Mouse (Mus musculus) stomach, embryonic 15.5 days (tissue): ENCODE measurements around the gene Grb10. TPM values are rescaled to one million over a fixed set of nuclear protein-coding genes. Genes with fewer than 3 reads are reported as not detected.

Experiments used
- ATAC-seq: fragments of 200-750 bp; cut with Nextera tagmentation; 2 replicates; pipeline ENCODE4 v1.8.0; 2017; ENCODE audit warnings: low read depth, moderate number of reproducible peaks, moderate TSS enrichment; ENCODE audit not compliant: insufficient read depth, low FRiP score
- H3K27ac ChIP-seq: fragments of 300-500 bp; sonication (generic); 2 replicates; pipeline ENCODE4 v1.5.1; 2015; ENCODE audit warnings: mild to moderate bottlenecking, inconsistent platforms
- H3K27me3 ChIP-seq: fragments of 300-500 bp; sonication (generic); replicated peaks from 2 replicates; pipeline ENCODE4 v1.6.1; 2015; ENCODE audit warnings: inconsistent platforms
- H3K36me3 ChIP-seq: fragments of 300-500 bp; sonication (generic); 2 replicates; pipeline ENCODE4 v1.6.1; 2015; ENCODE audit warnings: inconsistent platforms
- H3K4me1 ChIP-seq: fragments of 300-500 bp; sonication (generic); 2 replicates; pipeline ENCODE4 v1.6.1; 2015; ENCODE audit warnings: inconsistent platforms
- H3K4me2 ChIP-seq: fragments of 300-500 bp; sonication (generic); 2 replicates; pipeline ENCODE4 v1.6.1; 2015; ENCODE audit warnings: mild to moderate bottlenecking, inconsistent platforms
- H3K4me3 ChIP-seq: fragments of 300-500 bp; sonication (generic); replicated peaks from 2 replicates; pipeline ENCODE4 v1.5.1; 2015; ENCODE audit warnings: inconsistent platforms
- H3K9ac ChIP-seq: fragments of 300-500 bp; sonication (generic); 2 replicates; pipeline ENCODE4 v1.6.1; 2015; ENCODE audit warnings: inconsistent platforms
- H3K9me3 ChIP-seq: fragments of 300-500 bp; sonication (generic); 2 replicates; pipeline ENCODE4 v1.6.1; 2016; ENCODE audit warnings: inconsistent platforms
- WGBS: fragments of 180-500 bp; shearing (Covaris S2); methylation state at CpG from one replicate; pipeline ENCODE4 v1.1.7; 2015; 5-methylcytosine and 5-hydroxymethylcytosine counted together
- polyA plus RNA-seq: library from polyadenylated mRNA; unstranded; fragments of >200 nt; fragmentation: Nextera tagmentation; extraction: Ambion mirVana; gene quantifications from 2 replicates; pipeline ENCODE4 v1.2.1, GENCODE M21; 2015

Grb10 gene
- polyA plus RNA-seq, 1 experiment from 2014 or later, result 342 TPM

GRCm38 (mm10) chr11:11989850-11990249 lies 48.6 kb downstream of the Grb10 start:
- no peaks in the 10 kb centered on the region for H3K9me3 ChIP-seq
- no peaks in the 10 kb centered on the region for H3K36me3 ChIP-seq
- no peak overlapping the region for H3K9ac ChIP-seq
- no peaks in the 10 kb centered on the region for H3K27me3 ChIP-seq
- H3K4me3 ChIP-seq, result no peak overlapping the region
- no peak overlapping the region for H3K4me2 ChIP-seq
- WGBS, result 81% methylated on average over 4 of the region's 4 CpGs
- ATAC-seq, result no peak
- no peak overlapping the region for H3K27ac ChIP-seq
- H3K4me1 ChIP-seq, result no peaks in the 10 kb centered on the region

GRCm38 (mm10) chr11:11987233-11987632 lies 51.2 kb downstream of the Grb10 start:
- 89% methylated on average over 3 of the region's 3 CpGs for WGBS
- Histone ChIP-seq H3K4me3 (no peak overlapping the region), H3K9me3 (no peaks in the 10 kb centered on the region), H3K36me3 (no peaks in the 10 kb centered on the region), H3K27me3 (no peaks in the 10 kb centered on the region), H3K4me1 (no peaks in the 10 kb centered on the region), H3K9ac (no peak overlapping the region), H3K4me2 (no peak overlapping the region), H3K27ac (no peak overlapping the region)
- ATAC-seq, result no peak

GRCm38 (mm10) chr11:11978611-11979197 lies 59.8 kb downstream of the Grb10 start:
- peak overlapping the region; percentile 40; the same call in 1 of the 2 replicates for H3K27ac ChIP-seq
- ATAC-seq, result no peak
- H3K4me1 ChIP-seq, result peaks cover 4% of the 10 kb centered on the region; the same call in 1 of the 2 replicates

GRCm38 (mm10) chr11:11974591-11975255 lies 63.8 kb downstream of the Grb10 start:
- no peaks in the 10 kb centered on the region for H3K27me3 ChIP-seq
- H3K4me3 ChIP-seq, result no peak overlapping the region
- no peak overlapping the region for H3K4me2 ChIP-seq
- no peak overlapping the region for H3K9ac ChIP-seq
- WGBS, result 41% methylated on average over 10 of the region's 10 CpGs
- 0 out of 2 replicates have a peak, but pooled peaks cover 3% of the 10 kb centered on the region for H3K36me3 ChIP-seq
- peak; percentile 57; the same call in 1 of the 2 replicates for ATAC-seq
- H3K27ac ChIP-seq, result no peak overlapping the region
- H3K4me1 ChIP-seq, result peaks cover 4% of the 10 kb centered on the region; the same call in 1 of the 2 replicates
- no peaks in the 10 kb centered on the region for H3K9me3 ChIP-seq

More at GRCm38 (mm10) chr11:11978611-11979197, 59.8 kb downstream of the Grb10 start:
- no peak overlapping the region for H3K9ac ChIP-seq
- H3K9me3 ChIP-seq, result no peaks in the 10 kb centered on the region
- 32% methylated on average over 5 of the region's 5 CpGs for WGBS
- no peak overlapping the region for H3K4me2 ChIP-seq
- no peak overlapping the region for H3K4me3 ChIP-seq
- no peaks in the 10 kb centered on the region for H3K27me3 ChIP-seq
- no peaks in the 10 kb centered on the region for H3K36me3 ChIP-seq

- H3K36me3 ChIP-seq, result 0 out of 2 replicates have a peak, but pooled peaks cover 3% of the 10 kb centered on the region
- no peak overlapping the region for H3K4me3 ChIP-seq
- 40% methylated on average over 8 of the region's 8 CpGs for WGBS
- no peak overlapping the region for H3K4me2 ChIP-seq
- H3K9me3 ChIP-seq, result no peaks in the 10 kb centered on the region
- ATAC-seq, result peak; percentile 80
- H3K27me3 ChIP-seq, result no peaks in the 10 kb centered on the region
- no peak overlapping the region for H3K9ac ChIP-seq
- peak overlapping the region; percentile 54; the same call in 1 of the 2 replicates for H3K27ac ChIP-seq
- 0 out of 2 replicates have a peak, but pooled peaks cover 6% of the 10 kb centered on the region for H3K4me1 ChIP-seq
These were observed 65.0 kb downstream of the Grb10 start for GRCm38 (mm10) chr11:11973366-11974014.

- Histone ChIP-seq H3K27ac (peak overlapping the region; percentile 31; the same call in 1 of the 2 replicates), H3K9me3 (no peaks in the 10 kb centered on the region), H3K4me2 (no peak overlapping the region), H3K27me3 (no peaks in the 10 kb centered on the region), H3K4me1 (0 out of 2 replicates have a peak, but pooled peaks cover 7% of the 10 kb centered on the region), H3K9ac (no peak overlapping the region), H3K4me3 (no peak overlapping the region), H3K36me3 (0 out of 2 replicates have a peak, but pooled peaks cover 4% of the 10 kb centered on the region)
- WGBS, result 86% methylated on average over 6 of the region's 6 CpGs
- ATAC-seq, result no peak
These were observed 65.9 kb downstream of the Grb10 start for GRCm38 (mm10) chr11:11972401-11973110.

GRCm38 (mm10) chr11:11970246-11970645 lies 68.2 kb downstream of the Grb10 start:
- no peak for ATAC-seq
- no peaks in the 10 kb centered on the region for H3K9me3 ChIP-seq
- no peak overlapping the region for H3K4me3 ChIP-seq
- H3K4me1 ChIP-seq, result 0 out of 2 replicates have a peak, but pooled peaks cover 7% of the 10 kb centered on the region
- no peak overlapping the region for H3K9ac ChIP-seq
- no peak overlapping the region for H3K4me2 ChIP-seq
- no peak overlapping the region for H3K27ac ChIP-seq
- 0 out of 2 replicates have a peak, but pooled peaks cover 9% of the 10 kb centered on the region for H3K36me3 ChIP-seq
- 89% methylated on average over 11 of the region's 11 CpGs for WGBS
- no peaks in the 10 kb centered on the region for H3K27me3 ChIP-seq

- 0 out of 2 replicates have a peak, but pooled peaks cover 9% of the 10 kb centered on the region for H3K36me3 ChIP-seq
- H3K4me1 ChIP-seq, result peaks cover 10% of the 10 kb centered on the region; the same call in 1 of the 2 replicates
- peak; percentile 73; the same call in 1 of the 2 replicates for ATAC-seq
- peak overlapping the region; percentile 86 for H3K27ac ChIP-seq
- H3K9ac ChIP-seq, result no peak overlapping the region
- no peak overlapping the region for H3K4me3 ChIP-seq
- 38% methylated on average over 6 of the region's 6 CpGs for WGBS
- H3K4me2 ChIP-seq, result no peak overlapping the region
- H3K27me3 ChIP-seq, result no peaks in the 10 kb centered on the region
- no peaks in the 10 kb centered on the region for H3K9me3 ChIP-seq
These were observed 69.7 kb downstream of the Grb10 start for GRCm38 (mm10) chr11:11968830-11969229.

GRCm38 (mm10) chr11:11967519-11967918 lies 71.0 kb downstream of the Grb10 start:
- Histone ChIP-seq H3K4me2 (no peak overlapping the region), H3K4me1 (peaks cover 16% of the 10 kb centered on the region), H3K9ac (no peak overlapping the region), H3K9me3 (no peaks in the 10 kb centered on the region), H3K36me3 (0 out of 2 replicates have a peak, but pooled peaks cover 9% of the 10 kb centered on the region), H3K27ac (peak overlapping the region; percentile 86; the same call in 1 of the 2 replicates), H3K27me3 (no peaks in the 10 kb centered on the region), H3K4me3 (no peak overlapping the region)
- WGBS, result 83% methylated on average over 8 of the region's 8 CpGs
- ATAC-seq, result no peak

- Histone ChIP-seq H3K4me2 (no peak overlapping the region), H3K9me3 (no peaks in the 10 kb centered on the region), H3K27ac (peak overlapping the region; percentile 42), H3K9ac (no peak overlapping the region), H3K27me3 (no peaks in the 10 kb centered on the region), H3K4me3 (no peak overlapping the region), H3K4me1 (peaks cover 24% of the 10 kb centered on the region), H3K36me3 (0 out of 2 replicates have a peak, but pooled peaks cover 9% of the 10 kb centered on the region)
- no peak for ATAC-seq
- 88% methylated on average over 3 of the region's 3 CpGs for WGBS
These were observed 72.3 kb downstream of the Grb10 start for GRCm38 (mm10) chr11:11966220-11966619.

- Histone ChIP-seq H3K4me2 (no peak overlapping the region), H3K27ac (peak overlapping the region; percentile 42), H3K4me1 (peaks cover 30% of the 10 kb centered on the region), H3K9ac (no peak overlapping the region), H3K27me3 (no peaks in the 10 kb centered on the region), H3K4me3 (no peak overlapping the region), H3K9me3 (no peaks in the 10 kb centered on the region), H3K36me3 (0 out of 2 replicates have a peak, but pooled peaks cover 9% of the 10 kb centered on the region)
- ATAC-seq, result no peak
- WGBS, result 69% methylated on average over 12 of the region's 12 CpGs
These were observed 72.9 kb downstream of the Grb10 start for GRCm38 (mm10) chr11:11965501-11966125.
